Mouse (Mus musculus) limb, embryonic 15.5 days (tissue): ENCODE data around the gene Uqcr11. TPM values are rescaled to one million over a fixed set of nuclear protein-coding genes. Genes with fewer than 3 reads are reported as not detected.

Experiments used
- ATAC-seq: fragments of 200-750 bp; cut with Nextera tagmentation; 2 replicates; pipeline ENCODE4 v1.8.0; 2017; ENCODE audit warnings: low read depth, moderate TSS enrichment; ENCODE audit not compliant: insufficient number of reproducible peaks, low FRiP score, low TSS enrichment
- H3K27ac ChIP-seq: fragments of 300-500 bp; sonication (generic); 2 replicates; pipeline ENCODE4 v1.5.1; 2015; ENCODE audit warnings: moderate library complexity, mild to moderate bottlenecking, inconsistent platforms
- H3K27me3 ChIP-seq: fragments of 300-500 bp; sonication (generic); 2 replicates; pipeline ENCODE4 v1.6.1; 2015; ENCODE audit warnings: inconsistent platforms
- H3K36me3 ChIP-seq: fragments of 300-500 bp; sonication (generic); 2 replicates; pipeline ENCODE4 v1.6.1; 2015; ENCODE audit warnings: inconsistent platforms
- H3K4me1 ChIP-seq: fragments of 300-500 bp; sonication (generic); 2 replicates; pipeline ENCODE4 v1.6.1; 2015; ENCODE audit warnings: inconsistent platforms
- H3K4me2 ChIP-seq: fragments of 300-500 bp; sonication (generic); 2 replicates; pipeline ENCODE4 v1.6.1; 2015; ENCODE audit warnings: mild to moderate bottlenecking, inconsistent platforms
- H3K4me3 ChIP-seq: fragments of 300-500 bp; sonication (generic); 2 replicates; pipeline ENCODE4 v1.5.1; 2015; ENCODE audit warnings: mild to moderate bottlenecking, inconsistent platforms
- H3K9ac ChIP-seq: fragments of 300-500 bp; sonication (generic); 2 replicates; pipeline ENCODE4 v1.6.1; 2015; ENCODE audit warnings: inconsistent platforms
- H3K9me3 ChIP-seq: fragments of 300-500 bp; sonication (generic); 2 replicates; pipeline ENCODE4 v1.6.1; 2016; ENCODE audit warnings: inconsistent platforms
- WGBS: fragments of 180-500 bp; shearing (Covaris S2); methylation state at CpG from one replicate; pipeline ENCODE4 v1.1.7; 2015; 5-methylcytosine and 5-hydroxymethylcytosine counted together
- polyA plus RNA-seq: library from polyadenylated mRNA; unstranded; fragments of >200 nt; fragmentation: Nextera tagmentation; extraction: Ambion mirVana; gene quantifications from 2 replicates; pipeline ENCODE4 v1.2.1, GENCODE M21; 2015

The Uqcr11 gene
- polyA plus RNA-seq, 1 experiment from 2014 or later = 562 TPM

DNA sequence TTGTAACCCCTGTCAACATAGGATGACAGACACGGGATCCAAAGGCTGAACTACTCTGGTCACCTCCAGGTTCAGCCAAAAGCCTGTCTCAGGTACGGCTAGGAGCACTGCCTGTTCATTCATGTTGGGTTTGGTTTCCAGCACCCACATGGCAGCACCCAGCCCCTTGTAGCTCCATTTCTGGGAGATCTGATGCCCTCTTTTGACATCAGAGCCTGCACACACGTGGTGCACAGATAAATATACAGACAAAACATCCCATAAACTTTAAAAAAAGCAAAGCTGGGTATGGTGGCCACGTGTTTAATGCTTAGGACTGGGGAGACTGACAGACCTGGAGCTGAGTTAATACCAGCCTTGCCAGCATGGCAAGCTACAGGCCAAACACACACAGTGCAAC lies 1.3 kb upstream of the Uqcr11 start:
- no peaks in the 10 kb centered on the region for H3K9me3 ChIP-seq
- H3K9ac ChIP-seq = no peak overlapping the region
- no peak for ATAC-seq
- 0 out of 2 replicates have a peak overlapping the region, but pooled peaks have one; percentile 75 for H3K4me2 ChIP-seq
- H3K27me3 ChIP-seq = no peaks in the 10 kb centered on the region
- no peak overlapping the region for H3K4me3 ChIP-seq
- peak overlapping the region; percentile 84 for H3K27ac ChIP-seq
- peaks cover 62% of the 10 kb centered on the region for H3K36me3 ChIP-seq
- peaks cover 27% of the 10 kb centered on the region for H3K4me1 ChIP-seq
- WGBS = 40% methylated on average over 4 of the region's 4 CpGs

DNA sequence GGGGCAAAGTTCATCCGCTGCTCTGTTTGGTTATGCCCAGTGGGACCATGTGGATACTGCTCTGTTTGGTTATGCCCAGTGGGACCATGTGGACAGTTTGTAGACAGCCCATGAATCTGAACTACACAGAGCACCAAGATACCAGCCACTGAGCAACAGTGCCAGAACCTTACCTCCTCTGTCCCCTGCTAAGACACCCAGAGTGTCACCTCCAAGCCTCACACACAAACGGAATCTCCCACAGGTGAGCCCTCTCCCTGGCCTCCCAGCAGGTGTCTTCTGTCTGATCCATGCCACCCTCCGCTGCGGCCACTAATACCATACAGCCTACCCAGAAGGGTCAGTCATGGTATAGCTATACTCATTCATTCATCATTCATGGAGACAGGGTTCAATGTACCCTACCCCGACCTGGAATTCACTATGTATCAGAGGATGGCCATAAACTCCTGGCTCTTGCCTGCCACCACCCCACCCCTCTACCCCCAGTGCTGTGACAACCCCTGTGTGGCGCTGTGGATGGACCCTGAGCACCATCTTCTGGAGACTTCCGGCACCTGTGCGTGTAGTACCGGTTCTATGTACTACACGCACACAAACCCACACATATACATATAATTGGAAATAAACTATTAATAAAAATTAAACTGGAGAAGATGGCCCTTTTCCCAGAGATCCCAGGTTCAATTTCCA lies 1.0 kb downstream of the Uqcr11 start:
- Histone ChIP-seq H3K27ac (no peak overlapping the region), H3K4me1 (peaks cover 32% of the 10 kb centered on the region), H3K9ac (peak overlapping the region; percentile 80), H3K4me3 (peak overlapping the region; percentile 74), H3K27me3 (no peaks in the 10 kb centered on the region), H3K4me2 (peak overlapping the region; percentile 75), H3K36me3 (peaks cover 59% of the 10 kb centered on the region), H3K9me3 (no peaks in the 10 kb centered on the region)
- ATAC-seq = no peak
- WGBS = 62% methylated on average over 10 of the region's 10 CpGs

DNA sequence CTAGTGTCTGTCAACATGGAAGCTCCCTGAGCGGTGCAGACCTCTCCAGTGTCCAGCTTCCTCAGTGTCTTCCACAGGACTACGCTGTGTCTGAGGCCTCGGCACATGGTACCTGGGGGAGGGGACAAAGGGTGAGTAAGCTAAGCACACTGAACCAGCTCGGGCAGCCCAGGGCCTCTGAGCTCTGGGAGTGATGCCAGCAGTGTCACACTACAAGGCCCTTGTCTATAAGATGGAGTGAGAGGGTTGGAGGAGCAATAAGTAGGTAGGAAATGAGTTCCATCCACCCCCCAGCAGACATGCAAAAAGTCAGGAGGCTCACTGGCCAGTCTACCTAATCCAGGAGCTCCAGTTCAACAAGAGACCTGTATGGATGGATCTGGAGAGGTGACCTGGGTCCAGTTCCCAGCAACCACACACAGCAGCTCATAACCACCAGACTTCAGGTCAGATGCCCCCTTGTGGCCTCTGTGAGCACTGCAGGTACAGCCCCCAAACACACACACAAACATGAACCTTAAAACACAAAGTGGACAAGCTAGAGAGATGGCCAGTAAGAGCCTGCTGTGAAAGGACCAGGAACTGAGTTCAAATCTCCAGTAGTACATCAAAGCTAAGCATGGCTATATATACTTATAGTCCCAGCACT lies 3.5 kb downstream of the Uqcr11 start:
- Histone ChIP-seq H3K9ac (no peak overlapping the region), H3K27me3 (no peaks in the 10 kb centered on the region), H3K4me3 (no peak overlapping the region), H3K4me2 (no peak overlapping the region), H3K4me1 (peaks cover 40% of the 10 kb centered on the region), H3K27ac (no peak overlapping the region), H3K9me3 (no peaks in the 10 kb centered on the region), H3K36me3 (peaks cover 36% of the 10 kb centered on the region)
- 86% methylated on average over 4 of the region's 4 CpGs for WGBS
- ATAC-seq = no peak

DNA sequence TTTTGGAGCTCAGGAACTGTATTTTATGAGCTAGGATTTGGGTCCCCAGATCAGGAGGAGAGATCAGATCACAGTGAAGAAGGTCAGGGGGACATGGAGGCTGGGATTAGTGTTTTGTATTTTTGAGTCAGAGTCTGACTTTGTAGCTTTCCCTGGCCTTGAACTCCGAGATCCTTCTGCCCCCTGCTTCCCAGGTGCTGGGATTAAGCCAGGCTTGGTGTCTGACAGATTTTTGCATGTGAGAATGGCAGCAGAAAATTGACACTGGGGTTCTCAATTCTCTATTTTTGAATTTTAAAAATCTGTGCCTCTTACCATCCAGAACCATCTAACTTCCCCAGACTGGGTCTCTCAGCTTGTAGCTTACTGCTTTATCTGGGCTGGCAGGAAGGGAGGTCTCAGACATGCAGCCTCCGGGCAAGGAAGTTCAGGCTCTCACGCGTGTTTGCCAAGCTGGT lies 5.9 kb downstream of the Uqcr11 start:
- Histone ChIP-seq H3K4me1 (peaks cover 40% of the 10 kb centered on the region), H3K36me3 (peaks cover 51% of the 10 kb centered on the region), H3K4me3 (no peak overlapping the region; the same call in 1 of the 2 replicates), H3K9me3 (no peaks in the 10 kb centered on the region), H3K4me2 (peak overlapping the region; percentile 79), H3K27ac (peak overlapping the region; percentile 91), H3K27me3 (no peaks in the 10 kb centered on the region), H3K9ac (peak overlapping the region; percentile 59; the same call in 1 of the 2 replicates)
- ATAC-seq = no peak
- 76% methylated on average over 4 of the region's 4 CpGs for WGBS

DNA sequence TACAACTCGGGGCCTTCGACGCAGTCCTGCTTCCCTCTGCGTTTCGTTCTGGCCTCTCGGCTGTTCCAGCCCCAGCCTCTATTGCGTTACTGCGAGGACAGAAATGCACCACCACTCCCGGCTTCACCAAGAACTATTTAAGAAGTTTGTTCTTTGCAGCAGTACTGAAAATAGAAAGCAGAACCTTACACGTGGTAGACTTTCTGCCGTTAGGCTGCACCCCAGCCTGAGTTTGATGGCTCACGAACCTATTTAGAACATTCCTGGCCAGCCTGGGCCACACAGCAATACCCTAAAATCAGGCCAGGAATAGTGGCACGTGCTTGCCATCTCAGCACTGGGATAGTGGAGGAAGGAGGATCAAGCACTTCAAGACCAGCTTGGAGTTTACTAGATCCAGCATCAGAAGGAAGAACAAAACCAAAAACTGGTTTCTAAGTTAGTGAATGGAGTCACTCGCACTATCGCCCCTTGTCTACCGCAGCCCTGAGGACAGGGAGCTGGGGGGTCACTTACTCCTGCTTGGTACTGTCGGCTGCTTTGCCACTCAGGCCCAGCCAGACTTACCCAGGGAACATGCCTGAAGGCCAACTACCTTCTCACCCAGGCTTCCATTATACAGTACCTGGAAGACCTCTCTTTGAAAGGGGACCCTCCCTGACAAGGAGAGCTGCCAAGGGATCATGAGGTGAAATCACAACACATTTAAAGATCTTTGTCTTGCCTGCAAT lies 6.5 kb downstream of the Uqcr11 start:
- Histone ChIP-seq H3K27me3 (no peaks in the 10 kb centered on the region), H3K9ac (peak overlapping the region; percentile 59), H3K36me3 (peaks cover 57% of the 10 kb centered on the region), H3K4me3 (peak overlapping the region; percentile 70), H3K4me1 (peaks cover 37% of the 10 kb centered on the region), H3K27ac (peak overlapping the region; percentile 91), H3K4me2 (peak overlapping the region; percentile 79), H3K9me3 (no peaks in the 10 kb centered on the region)
- WGBS = 11% methylated on average over 17 of the region's 17 CpGs
- no peak for ATAC-seq

DNA sequence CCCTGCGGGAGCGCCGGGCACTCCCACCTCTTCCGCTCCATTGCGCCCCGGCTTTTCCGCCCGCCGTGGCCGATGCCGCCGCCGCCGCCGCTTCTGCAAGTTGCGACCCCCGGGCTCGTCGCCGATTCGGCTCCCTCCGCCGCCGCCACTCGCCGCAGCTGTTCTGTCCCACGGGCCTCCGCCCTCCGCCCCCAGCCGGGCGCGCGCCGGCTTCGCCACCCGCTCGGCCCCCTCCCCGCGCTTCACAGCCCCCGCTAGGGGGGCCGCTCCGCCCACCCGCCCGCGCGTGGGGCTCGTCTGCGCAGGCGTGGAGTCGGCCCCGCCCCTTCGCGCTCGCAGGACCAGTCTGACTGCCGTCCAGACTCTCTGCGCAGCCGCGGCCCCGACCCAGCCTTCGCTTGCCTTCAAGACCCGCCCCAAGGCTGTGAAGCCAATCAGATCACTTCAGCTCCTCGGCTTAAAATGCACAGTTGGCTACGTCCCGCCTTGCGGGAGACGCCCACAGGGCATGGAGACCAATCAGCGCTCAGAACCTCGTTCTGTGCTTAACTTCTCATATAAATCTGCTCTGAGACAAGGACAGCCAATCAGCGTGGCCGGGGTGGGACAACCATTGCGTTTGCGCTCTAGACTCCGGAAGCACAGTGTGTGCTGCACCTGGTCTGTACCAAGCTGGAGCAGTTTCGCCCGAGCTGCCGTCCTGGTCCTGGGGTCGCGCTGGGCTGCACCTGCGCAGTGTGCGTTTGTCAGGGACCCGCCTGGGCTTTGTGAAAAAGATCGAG lies 7.2 kb downstream of the Uqcr11 start, which contains the start of gene Mbd3:
Gene Mbd3, minus strand, starts transcription at position 360 of the 782 bp plus-strand sequence.
- Histone ChIP-seq H3K36me3 (peaks cover 64% of the 10 kb centered on the region), H3K4me3 (peak within 1 kb of the TSS; percentile 70), H3K27me3 (no peaks in the 10 kb centered on the region), H3K27ac (peak within 1 kb of the TSS; percentile 99), H3K4me1 (peaks cover 30% of the 10 kb centered on the region), H3K9me3 (no peaks in the 10 kb centered on the region), H3K9ac (peak within 1 kb of the TSS; percentile 92), H3K4me2 (peak within 1 kb of the TSS; percentile 83)
- peak; percentile 96 for ATAC-seq
- WGBS = under 1% methylated on average over 67 of the region's 82 CpGs

DNA sequence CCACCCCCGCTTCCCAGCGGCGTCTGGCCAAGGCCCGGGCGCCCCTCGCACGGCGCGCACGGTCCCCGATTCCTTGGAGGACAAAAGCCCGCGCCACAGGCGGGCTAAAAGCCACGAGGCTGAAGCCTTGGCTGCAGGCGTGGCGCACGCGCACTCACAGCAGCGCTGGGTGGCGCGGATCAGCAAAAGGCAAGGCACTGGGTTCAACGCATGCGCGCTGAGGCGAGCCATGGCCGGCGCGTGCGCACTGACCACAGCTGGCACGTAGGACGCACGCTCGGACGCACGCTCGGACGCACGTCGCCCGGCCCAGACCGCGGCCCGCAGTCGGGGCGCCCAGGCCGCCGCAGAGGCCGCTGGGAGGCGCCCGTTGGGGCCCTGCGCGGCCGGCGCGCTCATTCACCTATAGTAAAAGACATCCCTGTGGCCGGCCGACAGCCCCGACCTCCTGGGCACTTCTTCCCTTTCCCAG lies 7.9 kb downstream of the Uqcr11 start:
- Histone ChIP-seq H3K4me2 (peak overlapping the region; percentile 83), H3K27ac (peak overlapping the region; percentile 99), H3K4me3 (peak overlapping the region; percentile 70), H3K4me1 (peaks cover 30% of the 10 kb centered on the region), H3K27me3 (no peaks in the 10 kb centered on the region), H3K36me3 (peaks cover 64% of the 10 kb centered on the region), H3K9me3 (no peaks in the 10 kb centered on the region), H3K9ac (peak overlapping the region; percentile 92)
- ATAC-seq = peak; percentile 78
- under 1% methylated on average over 58 of the region's 59 CpGs for WGBS

DNA sequence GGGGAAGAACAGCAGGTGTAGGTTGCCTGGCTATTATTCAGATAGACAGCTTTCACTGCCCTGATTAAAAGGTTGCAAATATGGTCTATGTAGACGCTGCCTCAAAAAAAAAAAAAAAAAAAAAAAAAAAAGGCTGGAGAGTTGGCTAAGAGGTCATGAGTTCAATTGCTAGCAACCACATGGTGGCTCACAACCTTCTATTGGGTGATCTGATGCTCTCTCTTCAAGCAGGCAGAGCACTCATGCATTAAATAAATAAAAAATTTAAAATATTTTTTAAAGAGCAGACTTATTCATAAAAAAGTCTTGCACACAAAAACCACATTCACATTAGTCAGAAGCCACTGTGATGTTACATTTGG lies 8.5 kb downstream of the Uqcr11 start:
- H3K9me3 ChIP-seq = no peaks in the 10 kb centered on the region
- H3K4me3 ChIP-seq = peak overlapping the region; percentile 70
- 0% methylated on average over 1 of the region's 1 CpGs for WGBS
- peak overlapping the region; percentile 83 for H3K4me2 ChIP-seq
- peaks cover 64% of the 10 kb centered on the region for H3K36me3 ChIP-seq
- no peaks in the 10 kb centered on the region for H3K27me3 ChIP-seq
- H3K27ac ChIP-seq = peak overlapping the region; percentile 99
- H3K4me1 ChIP-seq = peaks cover 30% of the 10 kb centered on the region
- no peak for ATAC-seq
- peak overlapping the region; percentile 92 for H3K9ac ChIP-seq

DNA sequence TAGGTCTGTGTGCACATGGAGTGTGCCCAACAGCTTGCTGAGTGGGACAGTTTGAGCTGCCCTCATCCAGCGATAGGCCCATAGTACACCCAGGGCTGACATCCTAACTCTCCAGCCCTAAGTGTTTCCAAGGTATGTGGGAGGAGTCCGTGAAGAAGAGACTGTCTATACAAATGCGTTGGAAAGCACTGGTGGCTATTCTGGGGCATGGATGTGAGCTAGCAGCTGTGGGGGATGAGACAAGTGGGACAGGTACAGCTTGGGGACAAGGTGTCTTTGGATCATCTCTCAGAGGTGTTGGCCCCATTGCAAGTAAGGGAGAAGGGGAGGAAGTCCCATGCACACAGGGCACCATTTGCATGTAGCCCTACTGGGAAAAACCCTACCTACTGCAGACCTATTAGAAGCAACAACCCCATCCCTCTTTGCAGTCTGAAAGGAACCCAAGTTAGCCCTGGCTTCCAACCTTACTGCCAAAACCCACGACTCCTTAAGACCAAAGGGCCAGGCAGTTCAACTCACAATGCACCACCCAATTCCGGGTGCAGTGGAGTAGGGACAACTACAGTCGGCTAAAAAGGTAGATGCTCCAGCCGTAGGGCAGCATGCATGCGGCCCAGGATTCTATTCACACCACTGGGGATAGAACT lies 9.0 kb downstream of the Uqcr11 start:
- peak overlapping the region; percentile 35 for H3K9ac ChIP-seq
- 45% methylated on average over 8 of the region's 8 CpGs for WGBS
- ATAC-seq = no peak
- peaks cover 64% of the 10 kb centered on the region for H3K36me3 ChIP-seq
- peak overlapping the region; percentile 99 for H3K27ac ChIP-seq
- H3K27me3 ChIP-seq = no peaks in the 10 kb centered on the region
- H3K9me3 ChIP-seq = no peaks in the 10 kb centered on the region
- H3K4me2 ChIP-seq = peak overlapping the region; percentile 83
- peaks cover 30% of the 10 kb centered on the region for H3K4me1 ChIP-seq
- H3K4me3 ChIP-seq = peak overlapping the region; percentile 70

DNA sequence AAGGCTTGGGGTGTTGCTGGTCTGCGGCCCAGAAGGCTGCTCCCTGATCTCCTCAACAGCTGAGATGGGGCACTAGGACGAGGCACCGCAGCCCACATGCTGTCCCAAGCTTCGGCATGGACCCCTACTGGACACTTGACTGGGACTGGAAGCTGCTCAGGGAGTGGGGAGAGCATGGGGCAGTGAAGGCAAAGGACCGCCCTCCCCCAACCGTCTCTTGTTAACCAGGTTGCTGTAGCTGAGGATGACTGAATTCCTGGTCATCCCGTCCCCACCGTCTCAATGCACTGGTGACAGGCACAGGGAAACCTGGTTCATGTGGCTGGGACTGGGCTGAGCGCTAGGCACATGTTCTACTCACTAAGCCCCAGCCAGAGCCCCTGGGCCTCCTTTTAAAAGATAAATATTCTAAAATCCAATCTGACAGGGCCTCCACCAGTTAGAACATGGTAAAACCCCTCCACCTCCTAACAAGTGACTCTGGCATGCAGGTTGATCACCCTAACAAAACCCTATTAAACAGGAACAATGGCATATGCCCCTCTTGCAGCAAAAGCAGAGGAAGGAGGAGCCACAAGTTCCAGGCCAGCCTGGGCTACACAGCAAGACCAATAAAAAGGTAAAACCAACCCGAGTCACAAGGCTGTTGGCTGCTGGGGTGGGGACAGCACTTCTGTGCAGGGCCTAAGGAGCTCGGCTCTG lies 9.7 kb downstream of the Uqcr11 start:
- Histone ChIP-seq H3K4me1 (peaks cover 30% of the 10 kb centered on the region), H3K27ac (peak overlapping the region; percentile 99)

More for the DNA sequence above, 9.7 kb downstream of the Uqcr11 start:
- H3K4me2 ChIP-seq = peak overlapping the region; percentile 83
- WGBS = 85% methylated on average over 11 of the region's 11 CpGs
- peak overlapping the region; percentile 17; the same call in 1 of the 2 replicates for H3K9ac ChIP-seq
- H3K9me3 ChIP-seq = no peaks in the 10 kb centered on the region
- H3K27me3 ChIP-seq = no peaks in the 10 kb centered on the region
- peak overlapping the region; percentile 70 for H3K4me3 ChIP-seq
- no peak for ATAC-seq
- H3K36me3 ChIP-seq = peaks cover 65% of the 10 kb centered on the region
